Mouse (Mus musculus): ENCODE measurements around the gene Mrpl54.

Gene Mrpl54

GRCm38 (mm10) chr10:81259225-81259884 lies 7.4 kb downstream of the Mrpl54 start:
- DNase-seq = no peak

GRCm38 (mm10) chr10:81257158-81258039 lies 9.3 kb downstream of the Mrpl54 start:
- no peak for DNase-seq

GRCm38 (mm10) chr10:81254886-81255285 lies 11.8 kb downstream of the Mrpl54 start:
- DNase-seq = no peak

GRCm38 (mm10) chr10:81252424-81253419 lies 14.0 kb downstream of the Mrpl54 start, which contains the start of gene Matk:
Matk (plus strand) TSS chr10:81252935.
- DNase-seq = no peak

GRCm38 (mm10) chr10:81249442-81249841 lies 17.3 kb downstream of the Mrpl54 start:
- DNase-seq = no peak

GRCm38 (mm10) chr10:81247804-81248203 lies 18.9 kb downstream of the Mrpl54 start:
- no peak for DNase-seq

- DNase-seq = no peak
Observed at GRCm38 (mm10) chr10:81245166-81245565, 21.6 kb downstream of the Mrpl54 start.

GRCm38 (mm10) chr10:81244595-81244994 lies 22.1 kb downstream of the Mrpl54 start:
- peak; percentile 95 for DNase-seq

GRCm38 (mm10) chr10:81244146-81244545 lies 22.6 kb downstream of the Mrpl54 start:
- DNase-seq = peak; percentile 91

- DNase-seq = no peak
Observed at GRCm38 (mm10) chr10:81242021-81242420, 24.7 kb downstream of the Mrpl54 start.

- no peak for DNase-seq
Observed at GRCm38 (mm10) chr10:81240876-81241275, 25.9 kb downstream of the Mrpl54 start.

- DNase-seq = no peak
Observed at GRCm38 (mm10) chr10:81238618-81239017, 28.1 kb downstream of the Mrpl54 start.

GRCm38 (mm10) chr10:81236471-81237268 lies 30.1 kb downstream of the Mrpl54 start:
- DNase-seq = peak; percentile 90

- no peak for DNase-seq
Observed at GRCm38 (mm10) chr10:81234206-81234605, 32.5 kb downstream of the Mrpl54 start.

- no peak for DNase-seq
Observed at GRCm38 (mm10) chr10:81233226-81233585, 33.5 kb downstream of the Mrpl54 start.

- DNase-seq = peak; percentile 98
Observed at GRCm38 (mm10) chr10:81232580-81233225, 34.0 kb downstream of the Mrpl54 start, which contains the start of gene Zfr2. Zfr2 (plus strand) TSS chr10:81233155.

- DNase-seq = no peak
Observed at GRCm38 (mm10) chr10:81231436-81231835, 35.3 kb downstream of the Mrpl54 start.

- DNase-seq = no peak
Observed at GRCm38 (mm10) chr10:81230438-81231332, 36.0 kb downstream of the Mrpl54 start, which contains the start of gene Atcay. Atcay (minus strand) TSS chr10:81230833.

GRCm38 (mm10) chr10:81229735-81230437 lies 36.8 kb downstream of the Mrpl54 start:
- no peak for DNase-seq

All from heart, adult 11 months (tissue).